Mouse (Mus musculus): ENCODE measurements around the gene Aurkb.

- TF ChIP-seq CTCF (conservative IDR thresholded peaks at IDR 0.05; ENCODE audit: low read length) (no peak), POU5F1 (IDR thresholded peaks at IDR 0.05; ENCODE audit: borderline replicate concordance, low read length) (no peak)
Observed at GRCm38 (mm10) chr11:69034585-69034984, 10.9 kb upstream of the Aurkb start.

Measured in E14TG2a.4 (cell line).